Mouse (Mus musculus): Measurements from ENCODE around the gene Spaca4.

The Spaca4 gene

GRCm38 (mm10) chr7:45725713-45726112, at the start of gene Spaca4:
Gene Spaca4, minus strand, starts transcription at chr7:45725813.
- ChIA-PET CTCF (interaction anchor here in 2 of 4 experiments (0.6 to 1.3 kb wide), 3 partner anchors 13 to 574 kb away, joined by 3 to 4 read pairs (median 4); no protein-coding TSS in a partner anchor), POLR2A (interaction anchor here in 3 of 4 experiments (0.8 to 18.3 kb wide), 15 partner anchors 6 to 204 kb away, joined by 3 to 640 read pairs (median 5); partner anchors contain the start of genes Rpl18 (in 3 of the 3), Sphk2 (in 3 of the 3), Fam83e (in 2 of the 3) and Car11 (in 1 of the 3))

DNA sequence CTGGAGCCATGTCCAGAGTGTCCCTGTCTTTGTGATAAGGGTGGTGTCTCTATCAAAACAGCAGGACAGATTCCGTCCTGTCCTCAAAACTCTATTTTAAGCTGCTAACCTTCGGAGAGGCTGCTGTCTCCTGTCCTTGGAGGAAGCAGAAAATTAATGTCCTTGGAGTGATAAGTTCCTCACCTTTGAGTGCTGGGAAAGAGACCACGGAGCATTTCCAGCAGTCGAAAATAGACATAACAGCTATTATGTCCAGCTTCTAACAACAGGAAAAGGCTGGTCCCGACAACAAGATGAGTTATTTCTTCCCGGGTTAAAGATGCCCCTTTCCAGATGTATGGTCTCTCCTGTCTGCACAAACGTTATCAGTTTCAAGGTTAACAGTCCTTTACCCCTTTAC, 49.6 kb upstream of the Spaca4 start:
- ChIA-PET POLR2A (interaction anchor here in 2 of 4 experiments (0.8 to 1.1 kb wide), 3 partner anchors 8 to 54 kb away, joined by 3 to 4 read pairs (median 4); partner anchors contain the start of genes Fam83e (in 1 of the 2) and Lmtk3 (in 1 of the 2)), CTCF (interaction anchor here in 2 of 4 experiments (0.7 to 2.8 kb wide), 3 partner anchors 20 to 244 kb away, joined by 3 to 13 read pairs (median 4); no protein-coding TSS in a partner anchor)

- POLR2A ChIA-PET: interaction anchor here in 2 of 4 experiments (0.6 to 3.7 kb wide), 7 partner anchors 12 to 53 kb away, joined by 3 to 17 read pairs (median 3); partner anchors contain the start of genes Cyth2 (in 1 of the 2), Fam83e (in 1 of the 2) and Sphk2 (in 1 of the 2)
- CTCF ChIA-PET: interaction anchor here in 1 of 4 experiments (0.7 kb wide), 1 partner anchor 30 kb away, joined by 3 read pairs; no protein-coding TSS in a partner anchor
These were observed 45.5 kb upstream of the Spaca4 start for GRCm38 (mm10) chr7:45771101-45771500.

GRCm38 (mm10) chr7:45770427-45771082, 44.9 kb upstream of the Spaca4 start:
- ChIA-PET CTCF (interaction anchor here in 3 of 4 experiments (0.7 to 1.8 kb wide), 4 partner anchors 28 to 31 kb away, joined by 3 to 5 read pairs (median 4); no protein-coding TSS in a partner anchor), POLR2A (interaction anchor here in 2 of 4 experiments (1.0 to 3.7 kb wide), 10 partner anchors 11 to 50 kb away, joined by 3 to 17 read pairs (median 4); partner anchors contain the start of genes Cyth2 (in 1 of the 2) and Fam83e (in 1 of the 2))

DNA sequence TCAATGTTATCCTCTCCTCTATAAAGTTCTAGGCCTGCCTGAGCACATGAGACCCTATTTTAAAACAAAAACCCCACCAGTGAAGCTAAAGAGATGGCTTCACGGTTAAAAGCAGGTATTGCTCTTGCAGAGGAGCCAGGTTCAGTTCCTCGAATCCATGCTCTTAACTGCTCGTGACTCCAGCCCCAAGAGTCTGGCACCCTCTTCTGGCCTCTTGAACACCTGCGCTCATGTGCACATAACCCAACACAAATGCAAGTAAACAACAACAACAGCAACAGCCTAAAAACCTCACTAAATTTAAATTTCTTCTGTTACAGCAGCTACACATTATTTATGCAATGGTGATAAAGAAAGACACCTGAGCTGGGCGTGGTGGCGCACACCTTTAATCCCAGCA, 41.9 kb upstream of the Spaca4 start:
- CTCF ChIA-PET: interaction anchor here in 3 of 4 experiments (0.6 to 1.3 kb wide), 6 partner anchors 18 to 89 kb away, joined by 3 to 8 read pairs (median 4); no protein-coding TSS in a partner anchor
- POLR2A ChIA-PET: interaction anchor here in 2 of 4 experiments (0.8 to 0.9 kb wide), 2 partner anchors 9 to 15 kb away, joined by 3 read pairs; no protein-coding TSS in a partner anchor

- POLR2A ChIA-PET: interaction anchor here in 3 of 4 experiments (0.6 to 0.9 kb wide), 5 partner anchors 9 to 19 kb away, joined by 3 to 4 read pairs (median 3); no protein-coding TSS in a partner anchor
- CTCF ChIA-PET: interaction anchor here in 3 of 4 experiments (0.6 to 1.3 kb wide), 7 partner anchors 17 to 89 kb away, joined by 3 to 8 read pairs (median 4); no protein-coding TSS in a partner anchor
These were observed 41.2 kb upstream of the Spaca4 start for GRCm38 (mm10) chr7:45766764-45767163.

DNA sequence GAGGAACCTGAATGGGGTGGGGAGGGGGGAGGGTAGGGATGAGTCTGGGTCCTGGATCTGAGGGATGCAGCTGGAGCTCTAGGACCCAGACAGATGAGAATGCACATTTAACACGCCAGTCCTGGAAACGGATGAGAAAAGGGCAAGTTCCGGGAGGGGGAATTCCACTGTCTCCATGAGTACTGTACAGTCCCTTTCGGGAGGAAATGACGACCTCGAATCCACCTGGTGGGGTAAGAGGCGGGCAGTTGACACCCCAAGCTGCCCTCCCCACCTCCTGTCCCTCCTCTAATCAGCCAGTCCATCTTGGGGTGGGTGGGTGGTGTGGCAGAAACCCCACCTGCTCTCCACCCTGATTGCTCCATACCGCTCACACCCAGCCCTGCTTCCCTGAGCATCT, 40.4 kb upstream of the Spaca4 start:
- ChIA-PET CTCF (interaction anchor here (0.6 to 1.3 kb wide), 4 partner anchors 19 to 84 kb away, joined by 3 to 4 read pairs (median 4); no protein-coding TSS in a partner anchor), POLR2A (interaction anchor here (0.6 to 1.1 kb wide), 5 partner anchors 8 to 35 kb away, joined by 3 to 4 read pairs (median 3); no protein-coding TSS in a partner anchor)

- ChIA-PET POLR2A (interaction anchor here in 3 of 4 experiments (0.5 to 4.1 kb wide), 11 partner anchors 11 to 136 kb away, joined by 3 to 17 read pairs (median 4); partner anchors contain the start of genes Cyth2 (in 1 of the 3), Kdelr1 (in 1 of the 3), Sphk2 (in 1 of the 3) and Syngr4 (in 1 of the 3)), CTCF (interaction anchor here in 2 of 4 experiments (1.0 to 3.2 kb wide), 6 partner anchors 21 to 242 kb away, joined by 3 to 11 read pairs (median 5); partner anchors contain the start of gene Lmtk3 (in 1 of the 2))
These were observed 34.5 kb upstream of the Spaca4 start for GRCm38 (mm10) chr7:45760151-45760550.

- CTCF ChIA-PET: interaction anchor here in 3 of 4 experiments (0.9 to 3.2 kb wide), 8 partner anchors 10 to 243 kb away, joined by 3 to 11 read pairs (median 6); partner anchors contain the start of genes Kdelr1 (in 1 of the 3) and Lmtk3 (in 1 of the 3)
- POLR2A ChIA-PET: interaction anchor here in 3 of 4 experiments (1.0 to 4.1 kb wide), 12 partner anchors 10 to 114 kb away, joined by 3 to 17 read pairs (median 5); partner anchors contain the start of genes Kdelr1 (in 1 of the 3) and Sphk2 (in 1 of the 3)
These were observed 33.8 kb upstream of the Spaca4 start for GRCm38 (mm10) chr7:45759400-45759799.

GRCm38 (mm10) chr7:45755703-45756102, 30.1 kb upstream of the Spaca4 start:
- ChIA-PET POLR2A (interaction anchor here in 2 of 4 experiments (0.7 to 5.6 kb wide), 14 partner anchors 8 to 168 kb away, joined by 3 to 23 read pairs (median 3); partner anchors contain the start of genes Ccdc114 (in 1 of the 2), Cyth2 (in 1 of the 2), Kdelr1 (in 1 of the 2) and Rpl18 (in 1 of the 2)), CTCF (interaction anchor here in 3 of 4 experiments (0.5 to 4.4 kb wide), 5 partner anchors 19 to 46 kb away, joined by 3 to 22 read pairs (median 6); no protein-coding TSS in a partner anchor)

GRCm38 (mm10) chr7:45750162-45750561, 24.5 kb upstream of the Spaca4 start:
- CTCF ChIA-PET: interaction anchor here in 1 of 4 experiments (2.6 kb wide), 1 partner anchor 51 kb away, joined by 12 read pairs; no protein-coding TSS in a partner anchor

GRCm38 (mm10) chr7:45749401-45749800, 23.8 kb upstream of the Spaca4 start:
- POLR2A ChIA-PET: interaction anchor here in 3 of 4 experiments (0.8 to 3.0 kb wide), 17 partner anchors 8 to 167 kb away, joined by 3 to 20 read pairs (median 4); partner anchors contain the start of genes Cyth2 (in 1 of the 3), Fam83e (in 1 of the 3), Kdelr1 (in 1 of the 3) and Lmtk3 (in 1 of the 3)
- CTCF ChIA-PET: interaction anchor here in 2 of 4 experiments (0.8 to 2.6 kb wide), 3 partner anchors 18 to 53 kb away, joined by 4 to 12 read pairs (median 5); no protein-coding TSS in a partner anchor

More at GRCm38 (mm10) chr7:45750162-45750561, 24.5 kb upstream of the Spaca4 start:
- POLR2A ChIA-PET: interaction anchor here in 2 of 4 experiments (1.0 to 3.0 kb wide), 13 partner anchors 8 to 166 kb away, joined by 3 to 20 read pairs (median 4); partner anchors contain the start of genes Fam83e (in 1 of the 2), Kdelr1 (in 1 of the 2), Lmtk3 (in 1 of the 2) and Sphk2 (in 1 of the 2)

DNA sequence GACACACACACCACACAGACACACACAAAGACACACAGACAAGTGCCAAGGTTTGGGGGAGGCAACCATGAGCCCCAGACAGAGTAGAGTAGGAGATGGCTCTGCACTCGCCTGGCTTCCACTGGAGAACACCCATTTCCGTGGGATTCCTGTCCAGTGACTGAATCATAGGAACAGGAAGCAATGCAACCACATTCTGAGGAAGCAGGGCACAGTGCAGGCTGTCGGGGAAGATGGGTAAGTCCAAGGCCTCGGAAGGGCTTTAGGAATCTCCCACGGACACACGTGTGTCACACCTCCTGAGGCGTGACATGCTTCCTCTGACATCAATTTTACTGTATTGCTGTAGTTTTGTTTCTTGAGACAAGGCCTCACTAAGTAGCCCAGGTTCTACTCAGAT, 22.5 kb upstream of the Spaca4 start:
- CTCF ChIA-PET: interaction anchor here in 1 of 4 experiments (2.6 to 7.7 kb wide), 2 partner anchors 53 kb away, joined by 12 to 145 read pairs; no protein-coding TSS in a partner anchor
- POLR2A ChIA-PET: interaction anchor here in 3 of 4 experiments (0.7 to 4.0 kb wide), 17 partner anchors 8 to 924 kb away, joined by 3 to 34 read pairs (median 8); partner anchors contain the start of genes Cyth2 (in 2 of the 3), Fam83e (in 1 of the 3), Ftl1 (in 1 of the 3) and Kdelr1 (in 1 of the 3)

- ChIA-PET POLR2A (interaction anchor here in 3 of 4 experiments (0.6 to 7.4 kb wide), 63 partner anchors 8 to 1092 kb away, joined by 3 to 94 read pairs (median 4); partner anchors contain the start of genes Sphk2 (in 3 of the 3), Fam83e (in 2 of the 3), Lmtk3 (in 2 of the 3) and Ccdc114 (in 1 of the 3)), CTCF (interaction anchor here (0.5 to 7.7 kb wide), 21 partner anchors 8 to 380 kb away, joined by 3 to 145 read pairs (median 4); partner anchors contain the start of genes Cyth2 (in 1 of the 4), Fam83e (in 1 of the 4), Kdelr1 (in 1 of the 4) and Lmtk3 (in 1 of the 4))
These were observed 21.8 kb upstream of the Spaca4 start for GRCm38 (mm10) chr7:45747450-45747849.

DNA sequence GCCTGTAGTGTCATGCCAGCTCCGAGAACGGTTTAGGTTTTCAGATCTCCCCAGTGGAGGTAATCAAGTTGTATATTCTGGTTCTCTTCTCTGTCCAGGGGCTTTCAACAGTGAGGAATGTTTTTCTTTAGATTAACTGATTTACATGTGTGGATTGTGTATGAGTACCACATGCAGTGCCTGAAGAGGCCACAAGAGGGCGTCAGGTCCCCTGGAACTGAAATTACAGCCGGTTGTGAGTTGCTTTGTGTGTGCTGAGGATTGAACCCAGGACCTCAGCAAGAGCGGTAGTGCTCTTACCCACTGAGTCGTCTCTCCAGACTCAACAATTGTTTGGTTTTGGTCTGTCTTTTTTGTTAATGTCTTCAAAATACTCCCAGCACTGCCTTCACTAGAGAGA, 20.9 kb upstream of the Spaca4 start:
- CTCF ChIA-PET: interaction anchor here (0.6 to 7.7 kb wide), 20 partner anchors 11 to 229 kb away, joined by 3 to 145 read pairs (median 4); partner anchors contain the start of genes Lmtk3 (in 2 of the 4), Ccdc114 (in 1 of the 4) and Cyth2 (in 1 of the 4)
- POLR2A ChIA-PET: interaction anchor here (0.6 to 7.4 kb wide), 45 partner anchors 8 to 731 kb away, joined by 3 to 94 read pairs (median 4); partner anchors contain the start of genes Sphk2 (in 3 of the 4), Fam83e (in 2 of the 4), Ccdc114 (in 1 of the 4) and Cyth2 (in 1 of the 4)

DNA sequence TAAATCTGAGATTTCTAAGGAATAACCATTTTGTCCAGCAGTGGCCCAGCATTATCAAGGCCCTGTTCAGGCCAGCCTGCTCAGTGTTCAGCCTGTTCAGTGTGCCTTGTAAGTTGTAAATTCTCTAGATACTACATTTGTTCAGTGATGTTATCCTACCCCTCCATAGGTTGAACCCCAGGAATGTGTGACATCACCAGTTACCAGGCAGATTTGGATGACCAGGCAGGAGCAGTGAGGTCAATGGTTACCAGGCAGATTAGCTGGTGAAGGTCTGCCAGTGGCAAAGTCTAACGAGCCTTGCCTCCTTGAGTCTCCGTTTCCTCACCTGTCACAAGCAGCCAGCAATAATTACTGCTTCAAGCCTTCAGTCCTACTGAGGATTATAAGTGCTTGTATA, 18.8 kb upstream of the Spaca4 start:
- ChIA-PET POLR2A (interaction anchor here in 2 of 4 experiments (0.9 to 7.4 kb wide), 12 partner anchors 9 to 1281 kb away, joined by 3 to 94 read pairs (median 7); partner anchors contain the start of genes Fam83e (in 2 of the 2), Sphk2 (in 2 of the 2), Cyth2 (in 1 of the 2) and Syngr4 (in 1 of the 2)), CTCF (interaction anchor here (0.8 to 7.7 kb wide), 5 partner anchors 13 to 57 kb away, joined by 3 to 145 read pairs (median 11); no protein-coding TSS in a partner anchor)

All from embryonic stem cell, embryonic (primary cell).